Comparison of ENCODE assay signal across 9 mouse cellular contexts in genomic region chr11:100393733-100394132, GRCm38 (mm10). TPM values are rescaled to one million over a fixed set of nuclear protein-coding genes. Genes with fewer than 3 reads are reported as not detected.
DNase-seq lines count a peak whose midpoint lies in the region; ATAC-seq lines count a peak whose summit lies in the region.
"Had no signal": no experiment of that assay in that cellular context is flagged by ENCODE, and none has a peak within 500 bp of the region (broad histone marks: within the 10 kb centered on the region; RNA-seq: fewer than 3 reads in every experiment).

No protein-coding gene starts in this region.

- H3K36me3 ChIP-seq in heart, embryonic 16.5 days (ENCODE audit: control insufficient read depth, insufficient read depth) = no peaks in the 10 kb centered on the region
- H3K36me3 ChIP-seq in midbrain, embryonic 11.5 days (ENCODE audit: control insufficient read depth, insufficient read depth, low read length) = no peaks in the 10 kb centered on the region
- H3K36me3 ChIP-seq: liver, embryonic 15.5 days had no signal

- H3K9ac ChIP-seq in heart, embryonic 16.5 days (ENCODE audit: low read length) = peak overlapping the region; percentile 41; the same call in 1 of the 2 replicates
- no peak overlapping the region for H3K9ac ChIP-seq in midbrain, embryonic 11.5 days (ENCODE audit: low read length)
- H3K9ac ChIP-seq: liver, embryonic 15.5 days had no signal

- H3K4me2 ChIP-seq in heart, embryonic 16.5 days (ENCODE audit: low read depth, low read length) = peak overlapping the region; percentile 35; the same call in 1 of the 2 replicates
- no peak overlapping the region for H3K4me2 ChIP-seq in midbrain, embryonic 11.5 days
- H3K4me2 ChIP-seq: liver, embryonic 15.5 days had no signal

- H3K27ac ChIP-seq in heart, embryonic 16.5 days (ENCODE audit: low read length) = 0 out of 2 replicates have a peak overlapping the region, but pooled peaks have one; percentile 7
- no peak overlapping the region for H3K27ac ChIP-seq in midbrain, embryonic 11.5 days (ENCODE audit: low read depth, low read length)
- H3K27ac ChIP-seq: liver, embryonic 15.5 days had no signal

- no peaks in the 10 kb centered on the region for H3K27me3 ChIP-seq in heart, embryonic 16.5 days (ENCODE audit: control insufficient read depth, insufficient read depth, low read length)
- H3K27me3 ChIP-seq in midbrain, embryonic 11.5 days (ENCODE audit: control insufficient read depth, insufficient read depth, low read length) = peaks cover 22% of the 10 kb centered on the region

- WGBS in heart, embryonic 16.5 days = 39% methylated on average over 7 of the region's 7 CpGs
- 85% methylated on average over 7 of the region's 7 CpGs for WGBS in midbrain, embryonic 11.5 days

- no peaks in the 10 kb centered on the region for H3K9me3 ChIP-seq in heart, embryonic 16.5 days (replicated peaks; ENCODE audit: control insufficient read depth, low read length)
- H3K9me3 ChIP-seq in midbrain, embryonic 11.5 days (ENCODE audit: control insufficient read depth, low read length) = no peaks in the 10 kb centered on the region
- H3K9me3 ChIP-seq: liver, embryonic 15.5 days had no signal

- H3K4me1 ChIP-seq in heart, embryonic 16.5 days (ENCODE audit: control insufficient read depth, insufficient read depth, low read length) = peaks cover 75% of the 10 kb centered on the region
- peaks cover 5% of the 10 kb centered on the region for H3K4me1 ChIP-seq in midbrain, embryonic 11.5 days (ENCODE audit: control insufficient read depth, insufficient read depth, low read length)

- peak; percentile 57 for DNase-seq in gastrocnemius, adult 18-20 months (ENCODE audit: low spot score)
- no peak for DNase-seq in gastrocnemius, postnatal 10 days
- DNase-seq in thymus, postnatal 4 days = peak; percentile 56
- DNase-seq in thymus, postnatal 10 days (ENCODE audit: low spot score in 2 of 2) = no peak
- peak; percentile 29 for DNase-seq in yolk sac, embryonic 10.5 days (ENCODE audit: low spot score)
- DNase-seq in midbrain, embryonic 11.5 days (ENCODE audit: low spot score, missing footprints) = no peak

- H3K4me3 ChIP-seq in heart, embryonic 16.5 days (ENCODE audit: low read length) = no peak overlapping the region
- H3K4me3 ChIP-seq in midbrain, embryonic 11.5 days (ENCODE audit: low read depth, low read length) = no peak overlapping the region
- H3K4me3 ChIP-seq: liver, embryonic 15.5 days had no signal

- ATAC-seq in heart, embryonic 16.5 days (replicated peaks; ENCODE audit: extremely low read depth, insufficient read depth, low FRiP score) = no peak
- ATAC-seq in midbrain, embryonic 11.5 days (ENCODE audit: low FRiP score) = no peak
- ATAC-seq in monocyte, adult 5-6 weeks (replicated peaks; ENCODE audit: insufficient number of reproducible peaks, low FRiP score, low TSS enrichment, poor library complexity, severe bottlenecking) = no peak

RNA-seq across cellular contexts. Expression of gene Jup, which starts 3.8 kb away (rescaled TPM):
- total RNA-seq in gastrocnemius, adult 18-20 months (2021) = 10 to 100 TPM; 73.4 to 81.3 TPM
- total RNA-seq in gastrocnemius, postnatal 10 days (2021) = 10 to 100 TPM; 81.4 to 90.0 TPM
- polyA plus RNA-seq in heart, embryonic 16.5 days (2015; fragmentation: Nextera tagmentation; extraction: Ambion mirVana) = 140 and 155 TPM in 2 replicates
- 23.5 and 25.2 TPM in 2 replicates for polyA plus RNA-seq in midbrain, embryonic 11.5 days (2014; fragmentation: Nextera tagmentation; extraction: Ambion mirVana)
- total RNA-seq in monocyte, adult 5-6 weeks (2017) = 14.7 to 28.8 TPM (median 21.2 TPM) in 3 replicates

RNA-seq across cellular contexts. Expression of gene P3h4, which starts 20.9 kb away (rescaled TPM):
- total RNA-seq in gastrocnemius, adult 18-20 months (2021) = 1 to 10 TPM; 1.6 to 3.2 TPM
- 10 to 100 TPM; 15.4 to 22.8 TPM for total RNA-seq in gastrocnemius, postnatal 10 days (2021)
- 50.8 and 52.6 TPM in 2 replicates for polyA plus RNA-seq in heart, embryonic 16.5 days (2015; fragmentation: Nextera tagmentation; extraction: Ambion mirVana)
- 19.3 and 19.7 TPM in 2 replicates for polyA plus RNA-seq in midbrain, embryonic 11.5 days (2014; fragmentation: Nextera tagmentation; extraction: Ambion mirVana)
- 0.64 to 5.3 TPM (median 3.1 TPM) in 3 replicates for total RNA-seq in monocyte, adult 5-6 weeks (2017)

RNA-seq across cellular contexts. Expression of gene Fkbp10, which starts 21.8 kb away (rescaled TPM):
- 1 to 10 TPM; 1.9 to 2.6 TPM for total RNA-seq in gastrocnemius, adult 18-20 months (2021)
- total RNA-seq in gastrocnemius, postnatal 10 days (2021) = 10 to 100 TPM; 46.6 to 65.6 TPM
- 89.4 and 98.0 TPM in 2 replicates for polyA plus RNA-seq in heart, embryonic 16.5 days (2015; fragmentation: Nextera tagmentation; extraction: Ambion mirVana)
- 33.0 and 36.2 TPM in 2 replicates for polyA plus RNA-seq in midbrain, embryonic 11.5 days (2014; fragmentation: Nextera tagmentation; extraction: Ambion mirVana)
- 0.57 to 4.4 TPM (median 2.1 TPM) in 3 replicates for total RNA-seq in monocyte, adult 5-6 weeks (2017)

RNA-seq across cellular contexts. Expression of gene Hap1, which starts 37.8 kb away (rescaled TPM):
- under 1 TPM; 0.26 to 0.53 TPM for total RNA-seq in gastrocnemius, adult 18-20 months (2021)
- 1 to 10 TPM in 1 of 2 experiments, under 1 TPM in 1; 0.73 to 1.3 TPM for total RNA-seq in gastrocnemius, postnatal 10 days (2021)
- polyA plus RNA-seq in heart, embryonic 16.5 days (2015; fragmentation: Nextera tagmentation; extraction: Ambion mirVana) = 5.6 and 5.8 TPM in 2 replicates
- polyA plus RNA-seq in midbrain, embryonic 11.5 days (2014; fragmentation: Nextera tagmentation; extraction: Ambion mirVana) = 16.4 TPM in 2 replicates
- total RNA-seq in monocyte, adult 5-6 weeks (2017) = 1.3 to 2.7 TPM in 2 of 3 replicates, not detected in the other

RNA-seq across cellular contexts. Expression of gene Nt5c3b, which starts 47.9 kb away (rescaled TPM):
- total RNA-seq in gastrocnemius, adult 18-20 months (2021) = 1 to 10 TPM; 7.7 to 8.3 TPM
- 10 to 100 TPM; 19.3 to 24.4 TPM for total RNA-seq in gastrocnemius, postnatal 10 days (2021)
- polyA plus RNA-seq in heart, embryonic 16.5 days (2015; fragmentation: Nextera tagmentation; extraction: Ambion mirVana) = 107 and 110 TPM in 2 replicates
- polyA plus RNA-seq in midbrain, embryonic 11.5 days (2014; fragmentation: Nextera tagmentation; extraction: Ambion mirVana) = 88.9 and 91.6 TPM in 2 replicates
- 8.0 to 38.5 TPM (median 14.4 TPM) in 3 replicates for total RNA-seq in monocyte, adult 5-6 weeks (2017)

Comparison
In these comparisons a context has a peak if more than half of its experiments do, and no peak if none do; other contexts are left out.
1. DNase-seq: peak in gastrocnemius, adult 18-20 months (single experiment), thymus, postnatal 4 days (single experiment) and yolk sac, embryonic 10.5 days (single experiment); none in gastrocnemius, postnatal 10 days (single experiment), thymus, postnatal 10 days (0 of 2) and midbrain, embryonic 11.5 days (single experiment).